Mouse (Mus musculus): ENCODE measurements at regions not wholly inside any gene's neighbourhood (a gene's known extent, or its start where the extent isn't known, plus 50 kb on each side); places are given as distances from the start of the nearest gene placed in this dataset.

DNA sequence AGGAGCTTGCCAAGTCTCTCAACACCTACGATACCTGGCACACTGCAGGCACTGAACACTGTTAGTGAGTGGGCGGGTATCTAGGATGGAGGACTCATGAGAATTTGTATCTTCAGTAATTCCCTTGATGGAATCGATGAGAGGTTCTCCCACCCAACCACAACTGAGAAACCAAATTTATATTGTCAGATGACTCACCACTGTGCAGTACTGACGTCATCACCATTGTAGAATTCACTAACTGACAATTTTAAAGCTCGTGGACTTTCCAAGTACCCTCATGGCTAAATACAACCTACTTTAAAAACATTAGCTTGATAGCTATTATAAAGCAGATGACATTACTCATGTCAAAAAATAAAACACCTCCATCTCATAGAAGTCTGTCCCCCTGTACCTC, 128.4 kb upstream of the Mtap start:
- intact Hi-C loops (cut with DNase I), result no loop called here

DNA sequence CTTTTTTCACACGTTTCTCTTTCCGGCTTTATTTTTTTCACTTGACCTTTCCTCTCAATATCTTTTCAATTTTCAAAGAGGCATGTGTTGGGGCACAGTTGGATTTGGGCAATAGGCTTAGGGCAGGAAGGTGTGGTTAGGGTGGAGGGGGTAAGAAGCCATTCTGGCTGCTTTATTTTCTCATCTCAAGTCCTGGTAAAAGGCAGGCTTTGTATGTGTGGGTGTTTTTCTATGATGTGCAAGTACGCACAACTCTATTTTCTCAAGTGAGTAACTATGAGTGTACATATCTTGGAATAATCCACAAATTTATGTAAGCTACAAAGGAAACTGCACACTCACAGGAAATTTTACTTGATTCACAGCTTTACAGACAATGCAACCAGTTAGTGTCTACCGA, 121.5 kb upstream of the Ifne start:
- no peak for DNase-seq
- intact Hi-C loops (cut with DNase I), result no loop called here

More for the DNA sequence above, 128.4 kb upstream of the Mtap start:
- DNase-seq, result no peak

DNA sequence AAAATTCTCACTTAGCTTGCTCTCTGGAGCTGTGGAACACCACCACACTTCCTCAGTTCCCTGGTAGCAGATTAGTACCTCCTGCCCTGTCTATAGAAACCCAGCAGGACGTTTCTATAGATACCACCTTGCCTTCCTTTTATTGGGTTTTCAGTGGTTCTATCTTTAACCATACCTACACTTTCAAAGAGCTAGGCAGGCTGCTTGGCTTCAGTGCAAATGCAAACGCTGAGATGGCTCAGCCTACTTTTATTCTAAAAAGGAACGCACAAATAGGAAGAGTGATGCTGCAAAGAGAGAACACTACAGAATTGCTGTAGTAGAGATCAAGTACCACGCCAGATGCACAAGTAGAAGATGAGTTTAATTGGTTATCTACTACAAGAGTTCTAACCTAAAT, 120.9 kb upstream of the Ifne start:
- DNase-seq, result no peak
- intact Hi-C loops (cut with DNase I), result no loop called here

DNA sequence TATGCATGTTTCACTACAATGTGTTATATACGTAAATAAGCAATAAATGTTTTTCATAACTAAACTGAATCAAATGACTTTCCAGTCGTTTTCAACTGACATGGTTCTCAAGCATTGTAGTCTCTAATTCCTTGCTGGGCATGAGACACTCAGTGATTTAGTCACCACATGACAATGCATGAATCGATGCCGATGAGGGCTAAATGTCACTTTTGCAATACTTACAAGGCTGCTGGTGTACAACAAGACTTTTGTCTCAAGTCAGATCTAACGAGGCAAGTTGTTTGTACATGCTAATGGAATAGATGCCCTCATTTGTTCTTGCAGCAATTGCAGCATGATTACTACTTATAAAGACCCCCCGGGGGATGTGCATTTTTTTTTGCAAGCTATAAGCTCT, 120.2 kb upstream of the Ifne start:
- intact Hi-C loops (cut with DNase I), result no loop called here

DNA sequence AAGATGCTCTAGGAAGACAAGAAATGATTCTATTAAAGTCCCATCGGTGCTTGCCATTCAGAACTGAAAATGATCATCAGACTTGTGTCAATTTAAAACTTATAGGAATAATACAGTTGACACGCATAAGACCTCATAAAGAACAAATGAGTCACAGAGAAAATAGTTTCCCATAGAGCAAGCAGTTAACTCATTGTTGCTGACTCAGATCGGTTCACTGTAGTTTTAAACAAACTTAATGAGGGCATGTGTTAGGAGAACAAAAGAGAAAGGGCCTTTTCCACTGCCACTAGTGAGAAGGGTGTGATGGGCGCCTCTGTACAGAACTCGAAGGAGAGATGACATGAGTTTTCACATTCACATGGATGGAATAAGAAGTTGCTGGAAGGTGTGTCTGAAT, 118.3 kb upstream of the Ifne start:
- intact Hi-C loops (cut with DNase I), result no loop called here
- no peak for DNase-seq

More for the DNA sequence above, 120.2 kb upstream of the Ifne start:
- DNase-seq, result no peak

DNA sequence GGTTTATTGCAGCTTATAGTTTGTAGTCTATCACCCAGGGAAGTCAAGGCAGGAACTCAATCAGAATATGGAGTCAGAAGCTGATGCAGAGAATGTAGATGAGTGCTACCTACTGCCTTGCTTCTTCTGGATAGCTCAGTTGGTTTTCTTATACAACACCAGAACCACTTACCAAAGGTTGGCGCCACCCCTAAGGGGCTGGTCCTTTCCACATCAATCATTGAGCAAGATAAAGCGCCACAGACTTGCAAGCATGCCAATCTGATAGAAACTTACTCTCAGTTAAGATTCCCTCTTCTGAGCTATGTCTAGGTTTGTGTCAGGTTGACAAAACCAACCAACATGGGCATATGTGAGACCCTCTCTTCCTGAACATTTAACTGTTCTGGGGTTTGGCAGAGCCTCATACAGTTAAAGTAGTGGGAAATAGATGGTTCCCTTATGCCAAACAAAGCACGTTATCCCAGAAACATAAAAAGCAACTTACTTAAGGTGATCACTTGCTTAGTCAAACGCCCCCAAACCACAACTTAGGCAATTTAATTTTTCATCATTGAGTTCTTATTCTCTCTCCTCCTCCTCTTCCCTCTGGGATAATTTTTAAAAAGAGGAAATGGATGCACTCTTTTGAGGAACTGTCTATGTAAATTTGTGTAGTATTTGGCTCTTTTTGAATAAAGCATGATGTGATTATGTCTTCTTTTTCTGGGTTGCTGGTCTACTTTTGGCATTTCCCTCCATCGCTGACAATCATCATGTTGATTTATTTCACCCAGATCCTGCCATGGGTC, 115.3 kb upstream of the Ifne start:
- DNase-seq, result no peak
- intact Hi-C loops (cut with DNase I), result no loop called here

DNA sequence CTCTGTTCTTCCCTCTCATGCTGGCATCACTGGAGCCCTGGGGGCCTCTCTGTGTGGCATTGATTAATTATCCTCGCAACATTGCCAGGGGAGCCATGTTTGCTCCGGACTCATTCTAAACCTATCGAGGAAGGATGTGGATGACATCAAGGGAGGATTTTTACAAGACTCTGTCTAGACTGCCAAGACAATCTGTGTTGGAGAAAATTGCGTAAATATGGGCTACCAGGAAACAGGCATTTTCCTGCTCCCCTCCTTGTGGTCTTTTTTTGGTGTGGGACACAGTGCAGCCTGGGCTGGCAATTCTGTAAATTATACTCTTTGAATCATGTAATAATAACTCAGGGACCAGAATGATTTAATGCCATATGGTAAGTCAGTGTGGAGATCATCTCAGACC, 114.5 kb upstream of the Ifne start:
- intact Hi-C loops (cut with DNase I), result no loop called here

DNA sequence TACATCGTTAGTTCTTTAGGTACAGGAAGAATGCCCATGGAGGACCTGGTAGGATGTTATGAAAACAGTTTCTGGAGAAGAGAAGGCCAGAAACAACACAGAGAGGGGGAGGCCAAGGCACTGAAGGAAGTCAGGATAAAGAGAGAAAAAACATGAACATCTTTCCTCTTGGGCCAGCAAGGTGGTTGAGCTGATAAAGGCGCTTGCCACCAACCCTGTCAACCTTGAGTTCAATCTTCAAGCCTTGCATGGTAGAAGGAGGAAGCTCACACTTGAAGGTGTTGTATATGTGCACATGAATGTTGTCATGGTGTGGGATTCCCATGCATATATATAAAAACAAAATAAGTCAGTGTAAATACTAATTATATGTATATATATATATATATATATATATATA, 112.5 kb upstream of the Ifne start:
- intact Hi-C loops (cut with DNase I), result no loop called here
- DNase-seq, result no peak

More for the DNA sequence above, 114.5 kb upstream of the Ifne start:
- no peak for DNase-seq

DNA sequence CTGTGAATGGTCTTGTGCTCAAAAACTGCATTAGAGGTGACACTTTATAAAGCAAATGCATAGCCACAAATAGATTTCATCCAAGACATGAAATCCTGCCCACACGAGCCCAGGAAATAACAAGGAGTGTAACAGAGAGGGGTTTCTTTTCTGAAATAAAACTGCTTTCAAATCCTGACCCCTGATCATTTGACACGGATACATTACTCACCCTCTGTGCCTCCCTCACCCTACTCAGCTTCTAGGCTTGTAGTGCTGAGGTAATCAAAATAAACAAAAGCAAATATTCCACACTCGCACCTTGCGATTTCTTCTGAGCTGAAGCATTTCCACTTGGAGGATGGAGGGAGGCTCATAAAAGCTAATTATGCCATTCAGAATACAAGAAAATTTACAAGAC, 108.4 kb upstream of the Ifne start:
- DNase-seq, result no peak
- intact Hi-C loops (cut with DNase I), result no loop called here

DNA sequence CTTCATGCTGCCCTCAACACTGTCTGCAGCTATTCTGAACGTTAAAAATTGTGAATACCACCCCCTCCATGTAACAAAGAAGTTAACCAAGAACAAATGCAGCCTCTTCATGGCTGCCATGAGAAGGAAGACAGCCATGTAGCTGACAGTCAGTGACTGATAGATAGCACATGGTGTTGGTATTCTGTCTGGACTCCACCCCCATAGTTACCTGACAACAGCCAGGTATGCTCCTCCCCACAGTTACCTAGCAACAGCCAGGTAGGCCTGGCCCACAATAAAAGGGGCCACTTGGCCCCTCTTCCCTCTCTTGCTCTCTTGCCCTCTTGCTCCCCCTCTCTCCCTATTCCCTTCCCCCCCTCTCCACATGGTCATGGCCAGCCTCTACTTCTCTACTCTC, 107.1 kb upstream of the Ifne start:
- intact Hi-C loops (cut with DNase I), result no loop called here
- DNase-seq, result no peak

DNA sequence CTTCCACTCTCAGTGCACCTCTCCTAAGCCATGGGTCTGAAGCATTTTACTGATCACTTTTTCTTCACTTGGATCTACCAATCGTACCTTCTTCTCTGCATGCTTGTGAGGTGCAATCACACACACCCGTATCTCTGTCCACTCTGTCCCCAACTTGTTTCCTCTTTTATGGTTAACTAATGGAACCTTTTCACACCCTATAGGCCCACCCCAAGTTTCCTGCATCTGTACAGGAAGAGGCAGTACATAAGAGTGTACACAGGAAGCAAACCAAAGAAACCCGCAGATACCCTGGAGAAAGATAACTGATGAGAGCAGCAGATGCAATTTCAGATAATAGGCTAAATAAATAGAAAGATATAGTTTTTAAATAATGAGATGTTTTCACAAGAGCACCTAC, 102.5 kb upstream of the Ifne start:
- intact Hi-C loops (cut with DNase I), result no loop called here
- DNase-seq, result no peak

DNA sequence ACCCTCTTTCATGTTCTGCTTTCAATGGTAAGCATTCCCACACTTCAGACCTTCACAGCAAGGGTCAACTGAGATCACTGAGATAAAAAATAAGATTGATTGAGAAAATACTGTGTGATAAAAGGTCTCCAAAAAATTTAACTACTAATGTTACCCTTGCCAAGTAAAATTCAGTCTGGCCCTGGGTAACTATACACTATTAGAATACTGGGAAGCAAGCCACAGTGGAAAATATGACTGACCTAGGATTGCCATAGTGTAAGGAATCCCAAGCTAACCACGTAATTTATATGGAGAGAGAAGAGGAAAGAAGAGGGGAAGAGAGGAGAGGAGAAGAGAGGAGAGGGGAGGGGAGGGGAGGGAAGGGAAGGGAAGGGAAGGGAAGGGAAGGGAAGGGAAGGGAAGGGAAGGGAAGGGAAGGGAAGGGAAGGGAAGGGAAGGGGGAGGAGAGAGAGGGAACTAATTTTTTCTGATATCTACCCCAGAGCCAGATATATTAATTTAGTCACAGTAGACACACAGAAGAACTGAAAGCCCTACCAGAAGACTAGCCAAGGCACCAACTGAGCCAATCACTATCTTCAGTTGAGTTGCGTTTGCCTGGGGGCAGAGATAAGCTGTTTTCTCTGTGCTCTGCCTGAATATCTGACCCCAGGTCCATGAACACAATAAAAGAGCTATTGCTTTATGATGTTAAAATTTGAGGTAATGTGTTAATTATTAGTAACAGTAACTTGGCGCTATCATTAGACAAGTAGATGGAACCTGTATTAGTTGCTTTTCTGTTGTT, 97.3 kb upstream of the Ifne start:
- peak in 1 of 2 experiments; percentile 9 for DNase-seq
- intact Hi-C loops (cut with DNase I), result no loop called here

DNA sequence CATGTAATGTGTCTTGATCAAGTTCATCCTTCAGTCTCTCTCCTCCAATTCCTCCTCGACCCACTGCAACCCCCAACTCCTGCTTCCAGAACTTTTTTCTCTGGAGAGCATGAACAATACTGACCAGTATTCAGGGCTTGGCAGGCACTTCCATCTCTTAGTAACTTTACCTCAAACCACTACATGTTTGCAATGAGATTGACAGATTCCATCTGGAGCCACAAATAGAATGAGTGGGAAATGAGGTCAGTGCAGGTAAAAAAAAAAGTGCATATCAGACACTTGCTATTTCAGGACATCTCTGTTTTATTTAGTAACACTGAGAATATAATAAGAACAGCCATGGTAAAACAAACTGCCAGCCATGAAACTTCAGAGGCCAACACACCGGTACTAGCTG, 94.5 kb upstream of the Ifne start:
- intact Hi-C loops (cut with DNase I), result no loop called here
- peak; percentile 18 to 30 for DNase-seq

DNA sequence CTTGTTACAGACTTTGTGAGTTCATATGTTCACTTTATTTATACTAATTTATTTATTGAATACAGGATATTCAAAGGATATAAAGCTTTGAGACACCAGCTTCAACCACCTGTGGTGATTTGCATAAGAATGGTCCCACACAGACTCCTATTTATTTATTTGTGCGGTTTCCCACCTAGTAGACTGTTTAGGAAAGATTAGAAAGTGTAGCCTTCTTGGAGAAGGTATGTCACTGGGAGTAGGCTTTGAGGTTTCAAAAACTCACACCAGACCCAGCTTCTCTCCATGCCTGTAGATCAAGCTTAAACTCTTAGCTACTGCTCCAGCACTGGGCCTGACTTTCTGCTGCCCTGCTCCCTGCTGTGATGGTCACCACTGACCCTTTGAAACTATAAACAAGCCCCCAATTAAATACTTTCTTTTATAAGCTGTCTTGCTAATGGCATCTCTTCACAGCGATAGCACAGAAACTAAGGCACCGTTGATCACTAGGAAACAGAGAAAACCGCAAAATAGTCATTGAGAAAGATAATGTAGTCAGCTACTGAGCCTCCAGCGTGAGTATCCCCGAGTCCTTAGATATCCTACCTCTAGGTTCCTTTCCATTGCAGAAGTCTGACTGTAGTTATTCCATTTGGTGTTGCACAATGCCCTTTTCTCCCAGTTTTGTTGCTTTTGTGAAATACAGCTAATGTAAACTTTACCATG, 89.3 kb upstream of the Ifne start:
- intact Hi-C loops (cut with DNase I), result no loop called here
- no peak for DNase-seq

DNA sequence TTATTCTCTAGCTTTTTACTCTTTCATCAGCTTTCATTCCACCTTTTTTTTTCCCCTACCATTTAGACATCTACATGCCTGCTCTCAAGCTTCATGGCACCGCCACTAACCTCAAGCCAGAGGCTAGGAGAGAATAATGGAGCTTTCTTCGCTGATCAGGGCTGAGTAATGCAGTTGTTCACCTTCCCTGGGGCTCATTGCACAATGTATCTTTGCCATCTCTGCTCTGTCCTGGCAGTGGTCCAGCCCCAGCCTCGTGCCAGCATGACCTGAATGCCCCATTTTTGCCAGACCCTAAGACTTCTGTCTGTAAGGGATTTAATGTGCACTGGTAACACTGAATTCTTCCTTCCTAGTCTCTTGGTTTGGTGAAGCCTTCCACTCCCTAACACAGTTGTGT, 79.6 kb upstream of the Ifne start:
- intact Hi-C loops (cut with DNase I), result loop anchor here (5.0 kb wide), 1 partner anchor 83 kb away; no protein-coding TSS in a partner anchor
- no peak for DNase-seq

DNA sequence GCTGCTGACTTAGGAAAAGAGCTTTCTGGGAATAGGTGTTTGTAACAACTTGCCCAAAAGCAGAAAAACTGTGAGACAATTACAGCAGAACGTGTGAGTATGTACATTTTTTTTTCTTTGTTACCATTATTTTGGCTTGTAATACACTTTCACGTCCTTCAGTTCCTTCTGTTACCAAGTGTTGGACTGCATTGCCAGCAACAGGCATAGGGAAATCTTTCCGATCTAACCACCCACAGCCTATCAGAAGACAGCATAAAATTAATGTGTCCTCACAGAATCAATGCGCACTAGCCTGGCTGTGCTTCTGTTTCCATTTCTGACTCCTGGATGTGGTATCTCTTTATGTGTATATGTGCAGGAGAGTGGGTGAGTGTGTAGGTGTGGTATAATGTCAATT, 76.6 kb upstream of the Ifne start:
- intact Hi-C loops (cut with DNase I), result loop anchor here (5.0 kb wide), 1 partner anchor 86 kb away; no protein-coding TSS in a partner anchor
- no peak for DNase-seq

DNA sequence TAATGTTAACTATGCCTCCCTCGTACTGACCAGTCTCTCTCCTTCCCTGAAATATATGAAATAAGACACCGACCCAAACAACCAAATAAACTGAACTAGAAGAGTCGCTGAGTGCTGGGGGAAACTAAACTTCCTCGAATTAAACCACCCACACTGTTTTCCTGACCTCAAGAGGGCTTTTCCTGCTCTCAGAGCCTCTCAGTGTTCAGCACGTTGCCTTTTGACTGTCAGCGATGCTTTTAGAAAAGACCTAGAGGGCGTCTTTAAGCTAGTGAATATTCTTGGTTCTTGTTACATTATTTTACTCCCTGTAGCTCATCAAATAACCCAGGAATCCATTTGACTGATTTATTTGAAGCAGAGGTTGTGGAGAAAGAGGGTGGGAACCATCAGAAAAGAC, 76.2 kb upstream of the Ifne start:
- intact Hi-C loops (cut with DNase I), result loop anchor here (5.0 kb wide), 1 partner anchor 86 kb away; no protein-coding TSS in a partner anchor
- DNase-seq, result no peak

DNA sequence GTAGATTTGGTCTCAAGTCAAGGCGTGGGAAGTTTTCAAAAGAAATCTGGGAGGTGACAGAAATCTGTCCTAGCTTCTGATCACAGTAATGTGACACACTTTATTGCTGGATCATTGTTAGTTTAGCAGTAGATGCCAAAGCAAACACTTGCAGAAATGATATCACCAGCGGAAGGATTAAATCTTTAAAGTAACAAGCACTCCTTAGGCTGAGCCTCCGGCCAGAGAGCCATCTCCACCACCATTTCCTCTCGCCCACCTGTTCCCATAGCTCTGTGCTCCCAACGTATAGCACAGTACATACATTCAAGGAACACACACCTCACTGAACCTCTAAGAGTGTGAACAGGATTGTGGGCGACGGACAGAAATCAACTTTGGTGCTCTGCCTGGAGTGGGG, 75.6 kb upstream of the Ifne start:
- intact Hi-C loops (cut with DNase I), result loop anchor here (5.0 kb wide), 1 partner anchor 87 kb away; no protein-coding TSS in a partner anchor
- DNase-seq, result peak in 1 of 2 experiments; percentile 22

DNA sequence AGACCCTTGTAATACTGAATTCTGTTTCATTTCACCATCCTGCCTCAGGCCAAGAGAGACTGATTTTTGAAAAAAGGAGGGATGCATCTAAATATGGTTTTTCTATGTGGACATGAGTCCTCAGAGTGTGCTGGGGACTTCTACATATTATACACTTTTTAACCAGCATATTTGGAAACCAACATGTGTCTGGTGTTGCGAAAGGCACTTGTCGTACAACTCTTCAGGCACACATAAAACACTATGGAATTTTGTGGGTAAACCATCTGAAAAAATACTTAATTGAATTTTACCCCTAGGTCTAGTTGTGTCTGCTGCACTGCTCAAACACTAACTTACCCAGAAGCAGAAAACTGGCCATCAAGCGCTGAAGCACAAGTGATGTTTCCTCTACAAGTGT, 74.0 kb upstream of the Ifne start:
- intact Hi-C loops (cut with DNase I), result loop anchor here (5.0 kb wide), 1 partner anchor 173 kb away; no protein-coding TSS in a partner anchor
- DNase-seq, result no peak

DNA sequence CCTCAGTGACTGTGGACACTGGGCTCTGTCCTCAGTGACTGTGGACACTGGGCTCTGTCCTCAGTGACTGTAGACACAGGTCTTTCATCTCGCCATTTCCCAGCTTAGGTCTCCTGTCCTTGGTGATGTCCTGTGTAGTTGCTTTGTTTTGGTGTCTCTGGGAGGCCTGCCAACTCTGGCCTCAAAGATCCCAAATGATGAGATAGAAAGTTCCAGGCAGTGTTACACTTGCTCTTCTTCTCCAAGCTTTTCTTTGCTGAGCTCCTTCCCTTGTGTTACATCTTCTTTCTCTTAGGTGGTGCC, 71.0 kb upstream of the Ifne start:
- DNase-seq, result peak in 1 of 2 experiments; percentile 39
- intact Hi-C loops (cut with DNase I), result loop anchor here (5.0 kb wide), 1 partner anchor 176 kb away; no protein-coding TSS in a partner anchor

Measured in heart, postnatal 10 days (tissue).